ENCODE assay signal across 8 mouse cellular contexts in the genomic region with DNA sequence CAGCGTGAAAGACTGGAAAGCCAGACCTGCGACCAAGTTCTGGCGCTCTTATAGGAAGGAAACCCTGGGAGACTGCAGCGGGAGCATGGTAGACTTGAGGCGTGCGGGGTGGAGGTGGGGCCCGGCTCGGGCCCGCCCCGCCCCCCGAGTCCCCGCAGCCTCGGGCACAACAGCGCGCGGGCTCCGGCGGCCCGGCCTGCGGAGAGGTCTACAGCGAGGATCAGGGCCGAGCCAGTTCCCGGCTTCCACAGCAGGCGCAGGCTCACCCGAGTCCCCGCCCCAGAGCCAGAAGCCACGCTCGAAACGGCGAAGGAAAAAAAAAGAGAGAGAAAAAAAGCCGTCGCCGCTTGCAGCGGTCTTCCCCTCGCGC. TPM values are rescaled to one million over a fixed set of nuclear protein-coding genes. Genes with fewer than 3 reads are reported as not detected.
A peak's percentile ranks its signal among the peaks of the same experiment; 100 is the strongest.
DNase-seq lines count a peak whose midpoint lies in the region; ATAC-seq and TF ChIP-seq lines count a peak whose summit lies in the region.

No protein-coding gene starts in this region.

- peak overlapping the region; percentile 63; the same call in 1 of the 2 replicates for H3K27ac ChIP-seq in kidney, adult 2 months (ENCODE audit: insufficient read depth, low read depth, low read length)
- peak overlapping the region; percentile 95 for H3K27ac ChIP-seq in CH12.LX (ENCODE audit: insufficient read depth, low read depth)
- peak overlapping the region; percentile 53 for H3K27ac ChIP-seq in brown adipose tissue, adult 24 weeks (replicated peaks; ENCODE audit: low read depth, low read length)
- peak overlapping the region; percentile 99 for H3K27ac ChIP-seq in forebrain, embryonic 14.5 days (ENCODE audit: low read depth, low read length)
- H3K27ac ChIP-seq in limb, embryonic 15.5 days, result peak overlapping the region; percentile 99
- peak overlapping the region; percentile 100 for H3K27ac ChIP-seq in neural tube, embryonic 15.5 days (replicated peaks)

- TF ChIP-seq CTCF in kidney, adult 2 months (conservative IDR thresholded peaks at IDR 0.05; ENCODE audit: insufficient read depth, insufficient read length, low read depth, low read length), result no peak
- TF ChIP-seq CTCF in CH12.LX (conservative IDR thresholded peaks at IDR 0.05 in 1 of 2, IDR thresholded peaks at IDR 0.05 in 1 of 2; ENCODE audit: low read depth in 2 of 2, low read length in 2 of 2), result no peak

- peak overlapping the region; percentile 79; the same call in 1 of the 2 replicates for H3K4me2 ChIP-seq in CH12.LX (ENCODE audit: insufficient read depth, low read depth, poor library complexity, severe bottlenecking)
- H3K4me2 ChIP-seq in forebrain, embryonic 14.5 days (ENCODE audit: low read length), result peak overlapping the region; percentile 93
- peak overlapping the region; percentile 61 for H3K4me2 ChIP-seq in limb, embryonic 15.5 days
- H3K4me2 ChIP-seq in neural tube, embryonic 15.5 days, result peak overlapping the region; percentile 89

- no peaks in the 10 kb centered on the region for H3K9me3 ChIP-seq in CH12.LX (replicated peaks; ENCODE audit: low read length)
- H3K9me3 ChIP-seq in forebrain, embryonic 14.5 days (replicated peaks; ENCODE audit: control insufficient read depth, low read length), result no peaks in the 10 kb centered on the region
- no peaks in the 10 kb centered on the region for H3K9me3 ChIP-seq in limb, embryonic 15.5 days
- H3K9me3 ChIP-seq in neural tube, embryonic 15.5 days (replicated peaks), result no peaks in the 10 kb centered on the region

- H3K9ac ChIP-seq in CH12.LX (ENCODE audit: insufficient read depth, low read depth), result peak overlapping the region; percentile 93
- peak overlapping the region; percentile 99 for H3K9ac ChIP-seq in forebrain, embryonic 14.5 days (ENCODE audit: low read length)
- peak overlapping the region; percentile 99 for H3K9ac ChIP-seq in limb, embryonic 15.5 days
- H3K9ac ChIP-seq in neural tube, embryonic 15.5 days (replicated peaks), result peak overlapping the region; percentile 99

- peak; percentile 69 for ATAC-seq in forebrain, embryonic 14.5 days
- no peak for ATAC-seq in limb, embryonic 15.5 days (ENCODE audit: insufficient number of reproducible peaks, low FRiP score, low TSS enrichment, low read depth)
- peak; percentile 71 for ATAC-seq in neural tube, embryonic 15.5 days (ENCODE audit: low FRiP score)

- dilution Hi-C loops in CH12.LX (cut with MboI; ENCODE audit: extremely low pct_ligation_motif_present, extremely low pct_unique_long_range_greater_than_20kb, low sequenced_read_pairs), result no loop called here

- under 1% methylated on average over 36 of the region's 36 CpGs for WGBS in kidney, adult 2 months
- 0% methylated on average over 35 of the region's 36 CpGs for WGBS in forebrain, embryonic 14.5 days
- WGBS in limb, embryonic 15.5 days, result under 1% methylated on average over 35 of the region's 36 CpGs
- WGBS in neural tube, embryonic 15.5 days, result under 1% methylated on average over 36 of the region's 36 CpGs

- TF ChIP-seq RAD21 in CH12.LX (IDR thresholded peaks at IDR 0.05; ENCODE audit: low read depth, low read length), result no peak

- H3K79me2 ChIP-seq in CH12.LX (replicated peaks; ENCODE audit: control insufficient read depth, extremely low read depth, insufficient read depth, poor library complexity, severe bottlenecking), result peaks cover 42% of the 10 kb centered on the region

- peaks cover 3% of the 10 kb centered on the region; the same call in 1 of the 2 replicates for H3K4me1 ChIP-seq in kidney, adult 2 months (ENCODE audit: control insufficient read depth, insufficient read depth, low read length)
- H3K4me1 ChIP-seq in CH12.LX (ENCODE audit: control insufficient read depth in 1 of 2, insufficient read depth in 2 of 2), result peaks cover 3 to 28% of the 10 kb centered on the region in 2 experiments; a peak in 3 of 4 replicates
- H3K4me1 ChIP-seq in brown adipose tissue, adult 24 weeks (ENCODE audit: control insufficient read depth, insufficient read depth, insufficient read length, low read length), result no peaks in the 10 kb centered on the region
- peaks cover 3% of the 10 kb centered on the region for H3K4me1 ChIP-seq in forebrain, embryonic 14.5 days (ENCODE audit: control insufficient read depth, insufficient read depth, low read length)
- H3K4me1 ChIP-seq in limb, embryonic 15.5 days, result peaks cover 9% of the 10 kb centered on the region
- peaks cover 18% of the 10 kb centered on the region for H3K4me1 ChIP-seq in neural tube, embryonic 15.5 days

- no peak for DNase-seq in kidney, adult 2 months
- DNase-seq in kidney, adult 11 months, result no peak
- DNase-seq in CH12.LX (ENCODE audit: extremely low read depth), result no peak
- peak; percentile 67 for DNase-seq in forebrain, embryonic 14.5 days (ENCODE audit: low spot score)
- no peak for DNase-seq in urinary bladder, postnatal 4 days (ENCODE audit: low spot score in 2 of 2)

- peak overlapping the region; percentile 76 for H3K4me3 ChIP-seq in kidney, adult 2 months (ENCODE audit: insufficient read depth, low read depth, low read length)
- peak overlapping the region; percentile 86 to 97 (median 96) for H3K4me3 ChIP-seq in CH12.LX (replicated peaks in 1 of 3; ENCODE audit: low read depth in 2 of 3, low read length in 2 of 3, poor library complexity in 1 of 3)
- peak overlapping the region; percentile 97 for H3K4me3 ChIP-seq in brown adipose tissue, adult 24 weeks (ENCODE audit: insufficient read depth, low read depth, low read length)
- H3K4me3 ChIP-seq in forebrain, embryonic 14.5 days (ENCODE audit: low read depth, low read length), result peak overlapping the region; percentile 96
- peak overlapping the region; percentile 95 for H3K4me3 ChIP-seq in limb, embryonic 15.5 days
- H3K4me3 ChIP-seq in neural tube, embryonic 15.5 days (replicated peaks), result peak overlapping the region; percentile 93

- H3K36me3 ChIP-seq in kidney, adult 2 months (ENCODE audit: control insufficient read depth, insufficient read depth, low read length), result peaks cover 11% of the 10 kb centered on the region
- H3K36me3 ChIP-seq in CH12.LX (replicated peaks in 1 of 2; ENCODE audit: control insufficient read depth in 1 of 2, insufficient read depth in 1 of 2, low read length in 1 of 2), result peaks cover 26 to 42% of the 10 kb centered on the region in 2 experiments
- peaks cover 39% of the 10 kb centered on the region for H3K36me3 ChIP-seq in forebrain, embryonic 14.5 days (ENCODE audit: control insufficient read depth, insufficient read depth, low read length)
- H3K36me3 ChIP-seq in limb, embryonic 15.5 days, result peaks cover 28% of the 10 kb centered on the region
- peaks cover 27% of the 10 kb centered on the region for H3K36me3 ChIP-seq in neural tube, embryonic 15.5 days

- TF ChIP-seq EP300 in CH12.LX (IDR thresholded peaks at IDR 0.05; ENCODE audit: low read length), result no peak

- H3K27me3 ChIP-seq in kidney, adult 2 months (replicated peaks; ENCODE audit: control insufficient read depth, insufficient read depth, low read length), result no peaks in the 10 kb centered on the region
- no peaks in the 10 kb centered on the region for H3K27me3 ChIP-seq in CH12.LX (replicated peaks)
- no peaks in the 10 kb centered on the region for H3K27me3 ChIP-seq in forebrain, embryonic 14.5 days (replicated peaks; ENCODE audit: control insufficient read depth, insufficient read depth, low read length)
- no peaks in the 10 kb centered on the region for H3K27me3 ChIP-seq in limb, embryonic 15.5 days
- no peaks in the 10 kb centered on the region for H3K27me3 ChIP-seq in neural tube, embryonic 15.5 days (replicated peaks)

- no peak for TF ChIP-seq POLR2A in kidney, adult 2 months (IDR thresholded peaks at IDR 0.05; ENCODE audit: low read depth, low read length)
- peak; percentile 18; the same call in 1 of the 2 replicates for TF ChIP-seq POLR2A in CH12.LX (IDR thresholded peaks at IDR 0.05; ENCODE audit: low read depth, low read length)

- in situ Hi-C loops in CH12.LX (cut with MboI; ENCODE audit: low pct_ligation_motif_present, low pct_unique_long_range_greater_than_20kb, low sequenced_read_pairs), result no loop called here

TF ChIP-seq in CH12.LX, 34 proteins besides CTCF, POLR2A, EP300 and RAD21:
- no peak for TF ChIP-seq TBP (conservative IDR thresholded peaks at IDR 0.05; ENCODE audit: low read depth, low read length)
- TF ChIP-seq UBTF (IDR thresholded peaks at IDR 0.05; ENCODE audit: low read depth, low read length), result 0 out of 2 replicates have a peak, but pooled peaks have one; percentile 45

RNA-seq across cellular contexts. Expression of a gene that starts 0.8 kb away (rescaled TPM):
- polyA plus RNA-seq in kidney, adult 2 months (2012; rRNA removed), result 26.5 and 34.3 TPM in 2 replicates
- 268 and 366 TPM in 2 replicates for total RNA-seq in CH12.LX (2012; rRNA removed)
- total RNA-seq in CH12.LX (2014; rRNA removed), result 442 and 482 TPM in 2 replicates
- 383 and 398 TPM in 2 replicates for polyA plus RNA-seq in CH12.LX (2012; ENCODE audit: insufficient read length, low read depth)
- 33.3 and 35.9 TPM in 2 replicates for polyA plus RNA-seq in brown adipose tissue, adult 24 weeks (2012; ENCODE audit: insufficient read depth, insufficient read length, missing spikeins)
- 664 and 688 TPM in 2 replicates for polyA plus RNA-seq in forebrain, embryonic 14.5 days (2014; fragmentation: Nextera tagmentation; extraction: Ambion mirVana)
- polyA plus RNA-seq in limb, embryonic 15.5 days (2015; fragmentation: Nextera tagmentation; extraction: Ambion mirVana), result 496 and 517 TPM in 2 replicates
- polyA plus RNA-seq in neural tube, embryonic 15.5 days (2015; fragmentation: Nextera tagmentation; extraction: Ambion mirVana), result 356 and 410 TPM in 2 replicates

RNA-seq across cellular contexts. Expression of a gene that starts 1.0 kb away (rescaled TPM):
- polyA plus RNA-seq in kidney, adult 2 months (2012; rRNA removed), result 0.04 and 0.05 TPM in 2 replicates
- total RNA-seq in CH12.LX (2012; rRNA removed) (0.13 TPM in 1 of 2 replicates, not detected in the other), CH12.LX (2014; rRNA removed) (not detected in 2 replicates)
- not detected in 2 replicates for polyA plus RNA-seq in CH12.LX (2012; ENCODE audit: insufficient read length, low read depth)
- not detected in 2 replicates for polyA plus RNA-seq in brown adipose tissue, adult 24 weeks (2012; ENCODE audit: insufficient read depth, insufficient read length, missing spikeins)
- polyA plus RNA-seq in forebrain, embryonic 14.5 days (2014; fragmentation: Nextera tagmentation; extraction: Ambion mirVana), result 0.11 and 0.15 TPM in 2 replicates
- polyA plus RNA-seq in limb, embryonic 15.5 days (2015; fragmentation: Nextera tagmentation; extraction: Ambion mirVana), result 0.05 TPM in 1 of 2 replicates, not detected in the other
- polyA plus RNA-seq in neural tube, embryonic 15.5 days (2015; fragmentation: Nextera tagmentation; extraction: Ambion mirVana), result 0.10 TPM in 1 of 2 replicates, not detected in the other

RNA-seq across cellular contexts. Expression of a gene that starts 18.0 kb away (rescaled TPM):
- 2.5 and 2.9 TPM in 2 replicates for polyA plus RNA-seq in kidney, adult 2 months (2012; rRNA removed)
- total RNA-seq in CH12.LX (2012; rRNA removed) (65.6 and 85.9 TPM in 2 replicates), CH12.LX (2014; rRNA removed) (120 and 143 TPM in 2 replicates)
- 63.4 and 66.0 TPM in 2 replicates for polyA plus RNA-seq in CH12.LX (2012; ENCODE audit: insufficient read length, low read depth)
- 4.9 and 8.4 TPM in 2 replicates for polyA plus RNA-seq in brown adipose tissue, adult 24 weeks (2012; ENCODE audit: insufficient read depth, insufficient read length, missing spikeins)
- 30.1 and 34.4 TPM in 2 replicates for polyA plus RNA-seq in forebrain, embryonic 14.5 days (2014; fragmentation: Nextera tagmentation; extraction: Ambion mirVana)
- polyA plus RNA-seq in limb, embryonic 15.5 days (2015; fragmentation: Nextera tagmentation; extraction: Ambion mirVana), result 29.5 and 32.6 TPM in 2 replicates
- polyA plus RNA-seq in neural tube, embryonic 15.5 days (2015; fragmentation: Nextera tagmentation; extraction: Ambion mirVana), result 18.8 and 23.9 TPM in 2 replicates
